Mouse (Mus musculus): ENCODE data around the gene Syndig1. TPM values are rescaled to one million over a fixed set of nuclear protein-coding genes. Genes with fewer than 3 reads are reported as not detected.

Gene Syndig1
- polyA plus RNA-seq, 1 experiment = not detected

DNA sequence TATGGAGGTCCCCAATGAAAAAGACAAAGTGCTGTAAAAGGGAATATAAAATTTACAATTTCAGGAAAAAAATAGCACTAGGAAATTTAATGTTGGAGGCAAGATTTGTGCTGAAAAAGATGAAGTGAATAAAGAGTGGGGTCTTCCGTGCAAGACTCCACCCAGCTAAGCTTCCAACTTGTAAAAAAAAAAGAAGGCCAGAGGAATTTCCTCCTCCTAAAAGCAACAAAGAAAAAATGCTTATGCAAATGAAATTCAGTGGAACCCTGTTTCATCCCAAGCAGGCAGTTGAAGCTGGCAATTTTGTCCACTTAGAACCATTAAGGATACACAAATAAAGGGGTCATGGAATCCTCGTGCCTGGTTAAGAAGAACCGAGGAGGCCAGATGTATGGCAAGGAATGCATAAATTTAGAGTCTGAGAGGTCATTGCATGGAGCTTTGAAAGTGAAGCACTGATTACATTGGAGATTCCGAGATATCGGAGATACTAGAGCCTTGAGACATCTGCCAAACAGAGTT lies 37.0 kb downstream of the Syndig1 start:
- no peak for TF ChIP-seq FLI1 (IDR thresholded peaks at IDR 0.05; ENCODE audit: low read length)
- no peak for TF ChIP-seq GATA1 (IDR thresholded peaks at IDR 0.05; ENCODE audit: borderline replicate concordance, low read length)
- Histone ChIP-seq H3K36me3 (replicated peaks; ENCODE audit: low read length) (no peaks in the 10 kb centered on the region), H3K9me3 (peaks cover 15% of the 10 kb centered on the region), H3K27me3 (replicated peaks) (no peaks in the 10 kb centered on the region), H3K4me1 (no peaks in the 10 kb centered on the region), H3K4me3 (replicated peaks) (no peak overlapping the region)

DNA sequence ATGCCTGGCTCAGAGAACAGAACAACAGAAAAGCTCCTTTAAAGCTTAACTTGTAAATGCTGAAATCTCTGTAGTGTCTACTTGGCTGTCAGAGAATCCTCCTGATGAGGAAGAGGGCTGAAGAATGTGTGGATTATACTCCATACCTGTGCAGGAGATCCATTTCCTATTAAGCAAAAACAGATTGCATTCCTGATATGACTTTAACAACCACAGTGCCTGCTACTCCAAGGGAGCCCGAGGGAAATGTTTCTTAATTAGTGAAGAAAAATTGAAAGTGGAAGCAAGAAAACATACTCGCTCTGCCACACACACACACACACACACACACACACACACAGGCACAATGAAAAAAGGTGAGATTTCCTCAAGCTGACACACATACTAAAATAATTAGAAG lies 41.5 kb downstream of the Syndig1 start:
- Histone ChIP-seq H3K9me3 (peaks cover 22% of the 10 kb centered on the region), H3K4me1 (no peaks in the 10 kb centered on the region), H3K36me3 (replicated peaks; ENCODE audit: low read length) (no peaks in the 10 kb centered on the region), H3K27me3 (replicated peaks) (no peaks in the 10 kb centered on the region), H3K4me3 (replicated peaks) (no peak overlapping the region)
- TF ChIP-seq FLI1 (IDR thresholded peaks at IDR 0.05; ENCODE audit: low read length) (no peak), GATA1 (IDR thresholded peaks at IDR 0.05; ENCODE audit: borderline replicate concordance, low read length) (no peak)

DNA sequence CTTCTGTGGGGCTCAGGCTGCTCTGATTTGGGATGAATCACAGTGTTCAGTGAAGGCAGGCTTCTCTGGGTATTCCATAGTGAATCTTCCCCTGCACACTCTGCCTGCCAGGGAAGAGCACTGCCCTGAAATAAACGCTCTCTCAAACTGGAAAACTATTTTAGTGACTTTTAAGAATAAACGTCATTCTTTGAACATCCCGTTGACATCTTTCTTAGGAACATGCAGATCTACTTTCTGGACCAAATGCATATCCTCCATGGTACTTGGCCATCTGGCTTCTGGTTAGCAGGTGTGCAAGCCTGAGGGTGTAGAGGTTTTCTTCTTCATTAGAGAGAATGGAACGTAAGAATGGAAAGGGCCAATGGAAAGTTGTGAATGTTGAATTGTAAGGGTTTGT lies 43.5 kb downstream of the Syndig1 start:
- Histone ChIP-seq H3K36me3 (replicated peaks; ENCODE audit: low read length) (no peaks in the 10 kb centered on the region), H3K9me3 (peaks cover 22% of the 10 kb centered on the region), H3K4me3 (replicated peaks) (no peak overlapping the region), H3K4me1 (no peaks in the 10 kb centered on the region), H3K27me3 (replicated peaks) (no peaks in the 10 kb centered on the region)
- TF ChIP-seq GATA1 (IDR thresholded peaks at IDR 0.05; ENCODE audit: borderline replicate concordance, low read length) (no peak), FLI1 (IDR thresholded peaks at IDR 0.05; ENCODE audit: low read length) (no peak)

DNA sequence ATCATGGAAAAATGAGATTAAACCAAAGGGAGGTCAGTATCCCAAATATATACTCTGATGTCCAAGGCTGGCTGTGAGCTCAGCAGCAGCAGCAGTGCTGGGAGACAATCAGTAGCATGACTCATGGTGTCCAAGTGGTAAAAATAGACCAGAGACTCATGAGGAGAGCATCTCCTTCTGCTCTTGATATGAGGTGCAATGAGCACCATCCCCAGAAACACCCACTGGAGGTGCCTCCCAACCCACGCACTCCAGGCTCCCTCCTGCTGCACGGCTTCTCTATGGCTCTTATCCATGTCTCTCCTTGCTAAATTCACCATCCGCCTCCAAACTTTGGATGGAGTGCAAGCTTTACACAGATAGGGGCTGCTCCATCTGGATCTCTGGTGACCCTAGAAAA lies 44.3 kb downstream of the Syndig1 start:
- TF ChIP-seq FLI1 (IDR thresholded peaks at IDR 0.05; ENCODE audit: low read length) (no peak), GATA1 (IDR thresholded peaks at IDR 0.05; ENCODE audit: borderline replicate concordance, low read length) (no peak)
- no peaks in the 10 kb centered on the region for H3K36me3 ChIP-seq (replicated peaks; ENCODE audit: low read length)
- H3K9me3 ChIP-seq = peaks cover 22% of the 10 kb centered on the region
- no peak overlapping the region for H3K4me3 ChIP-seq (replicated peaks)
- no peaks in the 10 kb centered on the region for H3K27me3 ChIP-seq (replicated peaks)
- H3K4me1 ChIP-seq = no peaks in the 10 kb centered on the region

DNA sequence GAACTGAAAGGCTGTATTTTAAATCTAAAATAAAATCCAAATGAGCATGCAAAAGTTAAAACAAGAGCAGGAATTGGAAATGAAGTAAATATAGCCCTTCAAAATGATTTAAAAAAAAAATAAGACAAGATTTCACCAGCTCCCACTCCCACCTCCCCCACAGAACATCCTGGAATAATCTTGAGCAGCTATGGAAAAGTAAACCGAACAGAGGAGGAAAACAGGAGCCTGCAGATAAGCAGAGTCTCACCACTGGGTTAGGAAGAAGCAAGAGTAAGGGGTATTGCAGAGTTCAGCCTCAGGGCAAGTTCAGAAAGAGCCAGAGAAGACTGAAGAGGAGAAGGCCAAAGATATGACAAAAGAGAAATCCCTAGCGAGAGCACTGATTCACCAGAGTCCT lies 48.9 kb downstream of the Syndig1 start:
- no peak for TF ChIP-seq GATA1 (IDR thresholded peaks at IDR 0.05; ENCODE audit: borderline replicate concordance, low read length)
- no peak for TF ChIP-seq FLI1 (IDR thresholded peaks at IDR 0.05; ENCODE audit: low read length)
- H3K4me1 ChIP-seq = no peaks in the 10 kb centered on the region
- peaks cover 14% of the 10 kb centered on the region; the same call in 1 of the 2 replicates for H3K9me3 ChIP-seq
- no peaks in the 10 kb centered on the region for H3K27me3 ChIP-seq (replicated peaks)
- no peak overlapping the region for H3K4me3 ChIP-seq (replicated peaks)
- no peaks in the 10 kb centered on the region for H3K36me3 ChIP-seq (replicated peaks; ENCODE audit: low read length)

DNA sequence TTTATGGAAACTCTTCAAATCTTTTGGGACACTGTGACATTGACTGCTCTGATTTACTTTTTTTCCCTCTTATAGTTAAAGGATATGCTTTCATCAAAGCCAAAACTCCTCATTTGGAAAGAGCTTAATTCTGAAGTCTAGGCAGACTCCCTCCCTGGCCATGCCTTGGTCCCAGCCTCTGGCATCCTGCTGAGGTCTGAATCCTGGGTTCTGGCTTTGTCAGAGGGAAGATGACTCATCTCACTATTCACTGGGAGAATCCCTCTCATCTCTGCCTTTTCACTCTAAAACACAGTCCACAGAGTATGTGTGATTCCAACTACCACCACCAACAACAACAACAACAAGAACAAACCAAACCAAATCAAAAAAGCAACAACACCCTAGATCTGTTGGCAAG lies 58.6 kb downstream of the Syndig1 start:
- TF ChIP-seq FLI1 (IDR thresholded peaks at IDR 0.05; ENCODE audit: low read length) (no peak), GATA1 (IDR thresholded peaks at IDR 0.05; ENCODE audit: borderline replicate concordance, low read length) (no peak)
- Histone ChIP-seq H3K4me1 (no peaks in the 10 kb centered on the region), H3K36me3 (replicated peaks; ENCODE audit: low read length) (no peaks in the 10 kb centered on the region), H3K27me3 (replicated peaks) (no peaks in the 10 kb centered on the region), H3K9me3 (peaks cover 3% of the 10 kb centered on the region; the same call in 1 of the 2 replicates), H3K4me3 (replicated peaks) (no peak overlapping the region)

DNA sequence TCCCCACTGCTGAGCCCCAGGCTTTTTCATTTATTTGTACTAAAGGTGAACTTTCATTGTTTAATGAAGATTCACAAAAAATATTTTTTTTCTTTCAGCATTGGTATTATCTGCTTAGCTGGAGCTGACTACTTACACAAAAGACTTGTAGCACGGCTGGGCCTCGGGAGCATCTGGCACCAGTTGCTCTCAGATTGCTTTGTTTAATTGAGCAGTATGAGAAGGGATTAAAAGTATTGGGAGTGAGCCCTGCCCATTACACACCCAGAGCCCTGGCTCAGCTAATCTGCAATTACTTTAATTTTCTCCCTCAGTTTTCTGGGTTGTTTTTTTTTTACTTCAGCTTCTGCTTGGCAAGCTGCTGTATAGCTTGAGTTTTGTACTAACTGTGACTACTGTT lies 62.6 kb downstream of the Syndig1 start:
- TF ChIP-seq FLI1 (IDR thresholded peaks at IDR 0.05; ENCODE audit: low read length) (no peak), GATA1 (IDR thresholded peaks at IDR 0.05; ENCODE audit: borderline replicate concordance, low read length) (no peak)
- no peaks in the 10 kb centered on the region for H3K36me3 ChIP-seq (replicated peaks; ENCODE audit: low read length)
- H3K4me3 ChIP-seq (replicated peaks) = no peak overlapping the region
- no peaks in the 10 kb centered on the region for H3K27me3 ChIP-seq (replicated peaks)
- peaks cover 27% of the 10 kb centered on the region for H3K9me3 ChIP-seq
- no peaks in the 10 kb centered on the region for H3K4me1 ChIP-seq

DNA sequence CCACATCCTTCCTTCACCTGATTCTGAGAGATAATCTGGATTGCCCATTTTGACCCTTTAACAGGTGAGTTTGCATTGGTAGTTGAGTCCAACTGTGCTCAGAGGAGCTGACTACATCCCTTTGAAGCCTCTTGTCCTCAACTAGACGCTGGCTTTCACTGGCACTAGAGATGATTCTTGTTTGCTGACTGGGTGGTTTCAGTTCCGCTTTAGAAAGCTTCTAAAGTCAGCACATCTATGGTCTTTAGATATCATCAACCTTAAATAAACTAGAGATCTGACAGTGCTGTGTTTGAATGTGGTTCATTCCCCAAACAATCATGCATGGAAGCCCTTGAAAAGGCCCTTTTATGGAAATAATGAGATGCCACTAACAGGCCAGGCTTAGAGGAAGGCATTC lies 67.3 kb downstream of the Syndig1 start:
- Histone ChIP-seq H3K4me1 (no peaks in the 10 kb centered on the region), H3K9me3 (peaks cover 49% of the 10 kb centered on the region), H3K4me3 (replicated peaks) (no peak overlapping the region), H3K27me3 (replicated peaks) (no peaks in the 10 kb centered on the region), H3K36me3 (replicated peaks; ENCODE audit: low read length) (no peaks in the 10 kb centered on the region)
- no peak for TF ChIP-seq FLI1 (IDR thresholded peaks at IDR 0.05; ENCODE audit: low read length)
- TF ChIP-seq GATA1 (IDR thresholded peaks at IDR 0.05; ENCODE audit: borderline replicate concordance, low read length) = no peak

DNA sequence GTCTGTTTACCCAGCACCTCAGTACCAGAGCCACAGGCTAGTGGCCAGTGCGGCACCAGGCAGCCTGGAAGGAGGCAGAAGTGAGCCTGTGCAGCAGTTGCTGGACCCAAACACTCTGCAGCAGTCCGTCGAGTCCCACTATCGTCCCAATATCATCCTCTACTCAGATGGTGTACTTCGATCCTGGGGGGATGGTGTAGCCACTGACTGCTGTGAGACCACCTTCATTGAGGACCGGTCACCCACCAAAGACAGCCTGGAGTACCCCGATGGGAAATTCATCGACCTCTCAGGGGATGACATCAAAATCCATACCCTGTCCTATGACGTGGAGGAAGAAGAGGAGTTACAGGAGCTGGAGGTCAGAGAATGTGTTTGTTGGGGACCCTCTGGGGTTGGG lies 70.6 kb downstream of the Syndig1 start:
- peaks cover 48% of the 10 kb centered on the region for H3K9me3 ChIP-seq
- H3K36me3 ChIP-seq (replicated peaks; ENCODE audit: low read length) = no peaks in the 10 kb centered on the region
- TF ChIP-seq GATA1 (IDR thresholded peaks at IDR 0.05; ENCODE audit: borderline replicate concordance, low read length) (no peak), FLI1 (IDR thresholded peaks at IDR 0.05; ENCODE audit: low read length) (no peak)
- peak overlapping the region; percentile 28 for H3K4me3 ChIP-seq (replicated peaks)
- no peaks in the 10 kb centered on the region for H3K27me3 ChIP-seq (replicated peaks)
- H3K4me1 ChIP-seq = no peaks in the 10 kb centered on the region

DNA sequence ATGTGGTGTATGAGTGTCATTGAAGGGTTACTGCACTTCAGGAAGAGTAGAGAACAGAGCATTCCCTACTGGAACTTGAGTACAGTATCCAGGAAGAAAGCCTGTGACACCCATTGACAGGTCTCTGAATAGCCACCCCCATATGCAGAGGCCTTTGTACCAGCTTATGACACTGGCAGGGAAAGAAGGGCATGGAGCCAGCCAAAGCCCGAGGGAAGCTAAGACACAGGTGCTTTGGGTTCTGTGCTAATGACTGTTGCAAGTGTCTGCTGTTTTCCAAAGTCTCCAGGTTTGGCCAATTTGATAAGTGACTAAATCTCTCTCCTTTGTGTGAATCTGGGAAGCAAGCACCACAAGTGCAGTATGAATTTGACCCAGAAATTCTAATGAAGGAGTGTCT lies 71.6 kb downstream of the Syndig1 start:
- no peak for TF ChIP-seq GATA1 (IDR thresholded peaks at IDR 0.05; ENCODE audit: borderline replicate concordance, low read length)
- Histone ChIP-seq H3K27me3 (replicated peaks) (no peaks in the 10 kb centered on the region), H3K4me3 (replicated peaks) (no peak overlapping the region), H3K36me3 (replicated peaks; ENCODE audit: low read length) (no peaks in the 10 kb centered on the region), H3K9me3 (peaks cover 49% of the 10 kb centered on the region), H3K4me1 (no peaks in the 10 kb centered on the region)

DNA sequence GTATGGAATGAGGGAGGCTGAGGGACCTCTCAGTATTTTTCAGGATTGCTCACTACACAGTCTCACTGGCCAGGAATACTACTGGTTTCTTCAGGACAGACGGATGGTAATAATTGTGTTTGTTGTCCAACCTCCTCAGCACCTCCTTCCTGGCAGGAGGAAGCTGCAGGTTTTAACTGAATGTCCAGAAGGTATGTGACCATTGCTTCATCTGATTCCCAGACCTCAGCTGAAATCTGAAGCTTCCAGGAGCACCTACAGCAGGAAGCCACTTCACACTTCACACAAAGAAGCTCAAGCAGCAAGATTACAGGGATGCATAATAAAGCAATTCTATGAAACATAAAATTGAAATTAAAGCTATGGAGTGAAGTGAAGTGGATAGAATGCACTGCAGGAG lies 75.4 kb downstream of the Syndig1 start:
- Histone ChIP-seq H3K36me3 (replicated peaks; ENCODE audit: low read length) (no peaks in the 10 kb centered on the region), H3K4me3 (replicated peaks) (no peak overlapping the region), H3K9me3 (peaks cover 28% of the 10 kb centered on the region), H3K27me3 (replicated peaks) (no peaks in the 10 kb centered on the region), H3K4me1 (no peaks in the 10 kb centered on the region)
- TF ChIP-seq GATA1 (IDR thresholded peaks at IDR 0.05; ENCODE audit: borderline replicate concordance, low read length) = no peak
- no peak for TF ChIP-seq FLI1 (IDR thresholded peaks at IDR 0.05; ENCODE audit: low read length)
